Mouse (Mus musculus) midbrain, embryonic 16.5 days (tissue): Measurements from ENCODE around the gene Inpp5e. TPM values are rescaled to one million over a fixed set of nuclear protein-coding genes. Genes with fewer than 3 reads are reported as not detected.

ENCODE experiments used
- ATAC-seq: fragments of 200-750 bp; cut with Nextera tagmentation; 2 replicates; pipeline ENCODE4 v1.8.0; 2017; ENCODE audit warnings: moderate TSS enrichment
- H3K27ac ChIP-seq: fragments of 300-500 bp; sonication (generic); 2 replicates; pipeline ENCODE4 v1.5.1; 2014; ENCODE audit warnings: mild to moderate bottlenecking, low read length, mixed read lengths
- H3K27me3 ChIP-seq: fragments of 300-500 bp; sonication (generic); 2 replicates; pipeline ENCODE4 v1.6.1; 2014; ENCODE audit warnings: low read depth, low read length, mixed read lengths; ENCODE audit not compliant: control insufficient read depth, insufficient read depth
- H3K36me3 ChIP-seq: fragments of 300-500 bp; sonication (generic); 2 replicates; pipeline ENCODE4 v1.6.1; 2014; ENCODE audit warnings: mild to moderate bottlenecking, low read length, moderate library complexity, mixed read lengths; ENCODE audit not compliant: control insufficient read depth, insufficient read depth
- H3K4me1 ChIP-seq: fragments of 300-500 bp; sonication (generic); 2 replicates; pipeline ENCODE4 v1.6.1; 2014; ENCODE audit warnings: mild to moderate bottlenecking, low read length, mixed read lengths; ENCODE audit not compliant: control insufficient read depth, insufficient read depth
- H3K4me2 ChIP-seq: fragments of 300-500 bp; sonication (generic); 2 replicates; pipeline ENCODE4 v1.6.1; 2014; ENCODE audit warnings: mild to moderate bottlenecking, low read length, mixed read lengths
- H3K4me3 ChIP-seq: fragments of 300-500 bp; sonication (generic); 2 replicates; pipeline ENCODE4 v1.5.1; 2014; ENCODE audit warnings: low read depth, mild to moderate bottlenecking, low read length, moderate library complexity, mixed read lengths
- H3K9ac ChIP-seq: fragments of 300-500 bp; sonication (generic); 2 replicates; pipeline ENCODE4 v1.6.1; 2014; ENCODE audit warnings: low read depth, low read length, mixed read lengths
- H3K9me3 ChIP-seq: fragments of 300-500 bp; sonication (generic); replicated peaks from 2 replicates; pipeline ENCODE4 v1.6.1; 2014; ENCODE audit warnings: mild to moderate bottlenecking, low read length, mixed read lengths; ENCODE audit not compliant: control insufficient read depth, poor library complexity, severe bottlenecking
- WGBS: fragments of 180-500 bp; shearing (Covaris S2); extraction: QIAGEN DNeasy Blood & Tissue Kit; methylation state at CpG from one replicate; pipeline ENCODE4 v1.1.7; 2014; 5-methylcytosine and 5-hydroxymethylcytosine counted together
- polyA plus RNA-seq: library from polyadenylated mRNA; unstranded; fragments of >200 nt; fragmentation: Nextera tagmentation; extraction: Ambion mirVana; gene quantifications from 2 replicates; pipeline ENCODE4 v1.2.1, GENCODE M21; 2015

Gene Inpp5e
- polyA plus RNA-seq, 1 experiment from 2014 or later: 26.9 TPM

DNA sequence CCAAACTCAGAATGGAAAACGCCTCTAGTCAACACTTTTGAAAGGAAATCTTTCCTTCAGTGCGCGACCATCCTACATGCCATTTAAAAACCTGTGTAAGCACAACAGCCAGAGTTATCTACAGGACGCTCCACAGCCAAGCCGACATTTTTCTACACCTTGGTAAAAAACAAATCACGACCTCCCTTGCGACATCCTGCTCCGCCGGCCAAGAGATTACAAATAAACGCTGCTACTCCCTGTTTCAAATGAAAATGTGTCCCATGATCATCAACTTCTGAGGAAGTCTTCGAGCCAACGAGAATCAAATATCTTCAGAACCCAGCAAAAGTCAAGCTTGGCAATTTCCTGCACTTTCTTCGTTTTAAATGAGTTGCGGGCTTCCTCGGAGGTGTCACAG lies 35.4 kb upstream of the Inpp5e start:
- peak overlapping the region; percentile 82 for H3K27ac ChIP-seq
- no peaks in the 10 kb centered on the region for H3K9me3 ChIP-seq
- H3K9ac ChIP-seq: peak overlapping the region; percentile 73
- H3K4me1 ChIP-seq: peaks cover 31% of the 10 kb centered on the region
- H3K27me3 ChIP-seq: no peaks in the 10 kb centered on the region
- ATAC-seq: no peak
- H3K36me3 ChIP-seq: peaks cover 22% of the 10 kb centered on the region; the same call in 1 of the 2 replicates
- H3K4me3 ChIP-seq: peak overlapping the region; percentile 59
- H3K4me2 ChIP-seq: peak overlapping the region; percentile 78
- 3% methylated on average over 15 of the region's 15 CpGs for WGBS

DNA sequence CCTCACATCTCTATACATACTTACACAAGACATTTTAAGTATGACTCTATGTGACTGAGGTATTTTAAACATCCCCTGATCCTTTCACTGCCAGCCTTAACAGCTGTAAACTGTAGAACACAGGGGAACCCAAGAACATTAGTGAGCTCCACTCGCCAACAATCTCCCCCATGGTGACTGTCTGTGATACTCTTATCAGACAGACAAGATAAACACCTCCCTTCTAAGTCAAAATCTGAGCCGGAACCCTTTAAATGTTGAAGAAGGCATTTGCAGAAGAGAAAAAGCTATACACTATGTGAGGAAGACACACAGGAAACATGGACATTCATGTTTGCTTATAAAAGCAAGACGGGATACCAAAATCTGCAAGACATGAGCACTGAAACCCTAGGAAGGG lies 34.9 kb upstream of the Inpp5e start:
- Histone ChIP-seq H3K9ac (peak overlapping the region; percentile 73), H3K4me1 (peaks cover 31% of the 10 kb centered on the region), H3K4me3 (peak overlapping the region; percentile 59), H3K36me3 (peaks cover 23% of the 10 kb centered on the region; the same call in 1 of the 2 replicates), H3K9me3 (no peaks in the 10 kb centered on the region), H3K4me2 (peak overlapping the region; percentile 78), H3K27me3 (no peaks in the 10 kb centered on the region), H3K27ac (no peak overlapping the region)
- 57% methylated on average over 3 of the region's 3 CpGs for WGBS
- no peak for ATAC-seq

DNA sequence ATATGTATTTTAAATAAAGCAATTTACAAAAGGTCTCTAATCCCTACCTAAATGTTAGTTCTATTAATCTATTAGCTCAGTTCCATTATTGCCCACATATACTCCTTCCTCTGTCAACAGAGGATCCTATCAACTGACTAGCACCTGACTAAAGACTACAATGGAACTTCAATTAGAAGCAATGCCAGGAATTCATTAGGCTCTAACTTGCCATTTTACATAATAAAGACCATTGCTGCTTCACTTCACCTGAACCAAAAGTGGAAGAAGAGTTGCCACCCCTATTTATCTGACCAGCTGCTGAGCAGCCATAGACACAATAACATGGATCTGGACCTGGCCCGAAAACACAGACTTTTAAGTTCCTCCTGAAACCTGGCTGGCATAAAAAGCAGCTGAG lies 33.8 kb upstream of the Inpp5e start:
- Histone ChIP-seq H3K4me3 (no peak overlapping the region), H3K27ac (no peak overlapping the region), H3K9ac (no peak overlapping the region), H3K9me3 (no peaks in the 10 kb centered on the region), H3K4me1 (peaks cover 31% of the 10 kb centered on the region), H3K4me2 (no peak overlapping the region), H3K36me3 (peaks cover 30% of the 10 kb centered on the region; the same call in 1 of the 2 replicates), H3K27me3 (no peaks in the 10 kb centered on the region)
- 61% methylated on average over 1 of the region's 1 CpGs for WGBS
- ATAC-seq: no peak

DNA sequence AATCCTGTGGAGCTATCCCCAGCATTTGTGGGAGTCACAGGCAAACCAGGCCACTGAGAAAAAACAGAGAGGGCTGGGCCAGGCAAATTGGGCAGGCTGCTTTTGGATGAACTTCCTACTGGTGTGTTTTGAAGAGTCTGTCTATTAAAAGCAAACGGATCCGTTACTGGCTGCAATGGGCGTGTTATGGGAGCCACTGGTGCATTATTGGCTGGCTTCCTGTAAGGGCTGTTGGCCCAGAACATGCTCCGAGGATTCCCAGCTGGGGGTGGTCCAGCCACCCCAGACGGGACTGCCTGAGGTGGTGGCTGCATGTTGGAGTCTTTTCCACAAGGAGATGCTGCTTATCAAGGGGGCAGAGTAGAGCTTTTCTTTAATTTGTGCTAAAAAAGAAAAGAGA lies 32.7 kb upstream of the Inpp5e start:
- ATAC-seq: no peak
- Histone ChIP-seq H3K27me3 (no peaks in the 10 kb centered on the region), H3K36me3 (peaks cover 30% of the 10 kb centered on the region; the same call in 1 of the 2 replicates), H3K9ac (no peak overlapping the region), H3K27ac (no peak overlapping the region), H3K4me2 (no peak overlapping the region), H3K4me1 (peaks cover 28% of the 10 kb centered on the region), H3K4me3 (no peak overlapping the region), H3K9me3 (no peaks in the 10 kb centered on the region)
- WGBS: 83% methylated on average over 5 of the region's 5 CpGs

DNA sequence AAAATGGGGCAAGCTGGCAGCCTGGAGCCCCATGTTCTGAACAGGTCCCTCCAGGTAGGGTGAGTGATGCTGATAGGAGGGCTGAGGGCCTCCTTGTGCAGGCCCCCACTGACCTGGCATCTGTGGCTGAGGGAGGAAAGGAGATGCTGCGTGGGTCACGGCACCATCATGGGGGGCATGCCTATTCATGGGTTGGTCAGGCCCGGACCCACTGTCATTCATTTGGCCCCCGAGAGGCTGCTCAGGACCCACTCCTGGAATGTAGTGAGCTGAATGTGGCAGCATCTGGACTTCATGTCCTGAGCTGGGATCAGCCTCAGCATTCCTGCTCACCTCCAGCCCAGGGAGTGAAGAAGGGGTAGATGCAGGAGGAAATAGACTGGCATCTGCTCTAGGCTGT lies 32.3 kb upstream of the Inpp5e start:
- 98% methylated on average over 4 of the region's 4 CpGs for WGBS
- H3K4me2 ChIP-seq: no peak overlapping the region
- peaks cover 30% of the 10 kb centered on the region; the same call in 1 of the 2 replicates for H3K36me3 ChIP-seq
- no peak overlapping the region for H3K9ac ChIP-seq
- peaks cover 23% of the 10 kb centered on the region for H3K4me1 ChIP-seq
- no peak for ATAC-seq
- no peaks in the 10 kb centered on the region for H3K9me3 ChIP-seq
- no peak overlapping the region for H3K4me3 ChIP-seq
- H3K27ac ChIP-seq: no peak overlapping the region
- H3K27me3 ChIP-seq: no peaks in the 10 kb centered on the region

DNA sequence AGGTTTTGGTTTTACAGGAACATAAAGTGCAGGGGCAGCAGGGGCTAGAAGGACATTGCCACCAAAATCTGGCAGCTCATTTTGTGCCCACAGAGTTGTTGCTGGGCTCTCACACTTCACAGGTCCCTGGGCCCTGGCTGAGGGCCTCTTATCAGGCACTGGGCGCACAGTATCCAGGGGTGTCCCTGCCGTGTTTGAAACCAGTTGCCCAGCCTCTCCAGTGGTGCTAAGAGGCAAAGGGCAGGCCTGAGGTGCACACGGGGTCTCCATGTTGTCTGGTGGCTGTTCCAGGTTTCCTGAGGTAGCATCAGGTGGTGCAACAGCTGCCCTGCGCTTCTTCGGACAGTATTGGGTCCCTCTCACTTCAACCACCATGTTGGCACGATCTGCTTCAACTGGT lies 30.7 kb upstream of the Inpp5e start:
- H3K9me3 ChIP-seq: no peaks in the 10 kb centered on the region
- ATAC-seq: no peak
- H3K27ac ChIP-seq: no peak overlapping the region
- no peak overlapping the region for H3K4me3 ChIP-seq
- no peak overlapping the region for H3K9ac ChIP-seq
- peaks cover 36% of the 10 kb centered on the region; the same call in 1 of the 2 replicates for H3K36me3 ChIP-seq
- 94% methylated on average over 6 of the region's 6 CpGs for WGBS
- peaks cover 23% of the 10 kb centered on the region for H3K4me1 ChIP-seq
- H3K27me3 ChIP-seq: no peaks in the 10 kb centered on the region
- H3K4me2 ChIP-seq: no peak overlapping the region

DNA sequence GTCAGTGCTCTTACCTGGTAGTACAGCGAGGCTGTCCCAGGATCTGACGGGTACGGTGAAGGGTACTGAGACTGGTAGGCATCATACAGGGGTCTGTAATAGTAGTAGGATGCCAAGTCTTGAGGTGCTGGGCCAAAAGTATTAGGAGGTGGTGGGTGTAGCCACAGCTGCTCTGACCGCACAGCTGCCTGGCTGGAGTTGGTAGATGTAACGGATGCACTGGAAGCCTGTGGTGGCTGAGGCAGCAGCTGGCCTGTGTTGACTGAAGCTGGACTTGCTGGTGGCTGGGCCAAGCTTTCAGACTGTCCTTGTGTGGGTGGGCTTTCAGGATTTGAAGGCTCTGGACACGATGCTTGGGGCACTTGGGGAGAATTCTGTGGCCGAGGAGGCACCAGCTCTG lies 29.4 kb upstream of the Inpp5e start:
- H3K27me3 ChIP-seq: no peaks in the 10 kb centered on the region
- no peak overlapping the region for H3K27ac ChIP-seq
- 92% methylated on average over 7 of the region's 7 CpGs for WGBS
- no peaks in the 10 kb centered on the region for H3K9me3 ChIP-seq
- no peak overlapping the region for H3K9ac ChIP-seq
- H3K36me3 ChIP-seq: peaks cover 36% of the 10 kb centered on the region; the same call in 1 of the 2 replicates
- ATAC-seq: no peak
- H3K4me3 ChIP-seq: no peak overlapping the region
- H3K4me1 ChIP-seq: peaks cover 13% of the 10 kb centered on the region
- no peak overlapping the region for H3K4me2 ChIP-seq

DNA sequence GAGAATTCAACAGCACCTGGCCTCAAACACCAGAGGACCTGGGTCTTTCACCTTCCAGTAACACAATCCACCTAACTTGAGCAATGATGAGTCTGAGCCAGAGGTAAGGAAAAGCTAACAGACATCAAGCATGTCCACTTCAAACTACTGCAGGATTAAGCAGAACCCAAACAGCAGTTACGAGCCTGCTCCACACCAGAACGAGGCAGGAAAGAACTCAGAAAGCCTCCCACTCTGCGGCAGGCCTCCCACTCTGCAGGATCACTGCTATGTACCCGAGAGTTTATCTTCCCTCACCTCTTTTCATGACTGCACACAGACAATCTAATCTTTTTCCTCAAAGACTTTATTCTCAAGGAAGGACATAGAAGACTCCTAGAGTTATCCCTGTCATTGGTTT lies 28.2 kb upstream of the Inpp5e start:
- Histone ChIP-seq H3K4me3 (no peak overlapping the region), H3K4me2 (no peak overlapping the region), H3K27me3 (no peaks in the 10 kb centered on the region), H3K27ac (no peak overlapping the region), H3K9me3 (no peaks in the 10 kb centered on the region), H3K9ac (no peak overlapping the region), H3K4me1 (peaks cover 6% of the 10 kb centered on the region), H3K36me3 (peaks cover 40% of the 10 kb centered on the region; the same call in 1 of the 2 replicates)
- whole genome bisulfite sequencing: 70% methylated on average over 4 of the region's 4 CpGs
- ATAC-seq: no peak

DNA sequence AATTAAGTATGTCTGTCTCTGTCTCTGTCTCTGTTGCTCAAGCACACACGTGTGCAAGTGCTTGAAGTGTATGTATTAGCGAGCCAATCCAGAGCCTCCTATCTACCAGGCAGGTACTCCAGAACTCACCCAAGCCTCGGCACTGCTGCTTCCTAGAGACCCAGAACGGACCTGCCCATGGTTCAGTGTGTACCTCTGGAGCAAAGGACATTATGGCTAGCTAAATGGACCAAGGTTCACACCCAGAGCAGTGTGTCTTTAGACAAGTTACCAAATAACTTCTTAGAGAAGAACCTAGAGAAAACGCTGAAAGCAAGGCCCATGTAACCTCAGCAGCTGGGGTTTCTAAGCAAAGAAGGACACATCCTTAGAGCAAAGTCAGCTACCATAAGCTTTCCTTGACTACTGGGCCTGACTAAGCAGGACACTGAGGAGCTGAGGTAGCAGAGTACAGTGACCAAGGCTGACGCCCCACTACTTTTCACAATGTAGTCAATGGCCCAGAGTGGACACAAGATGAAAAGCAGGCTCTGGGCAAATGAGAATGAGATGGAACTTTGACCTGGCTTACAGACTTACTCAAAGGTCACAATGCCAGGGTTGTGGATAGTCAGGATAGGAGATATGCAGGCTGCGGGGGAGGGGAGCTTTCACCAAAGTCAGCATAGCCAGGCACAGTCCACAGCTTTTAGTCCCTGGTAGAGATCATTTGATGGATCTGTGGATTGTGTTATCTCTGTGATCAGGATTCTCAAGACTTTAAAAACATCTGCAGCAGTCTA lies 26.0 kb upstream of the Inpp5e start:
- Histone ChIP-seq H3K27me3 (no peaks in the 10 kb centered on the region), H3K4me3 (no peak overlapping the region), H3K9me3 (no peaks in the 10 kb centered on the region), H3K36me3 (peaks cover 35% of the 10 kb centered on the region), H3K9ac (no peak overlapping the region), H3K4me1 (peaks cover 6% of the 10 kb centered on the region), H3K27ac (no peak overlapping the region), H3K4me2 (no peak overlapping the region)
- ATAC-seq: no peak
- 94% methylated on average over 7 of the region's 7 CpGs for WGBS
